Mouse (Mus musculus) layer of hippocampus, adult 8-10 months (tissue): ENCODE measurements around the gene Spef1. TPM values are rescaled to one million over a fixed set of nuclear protein-coding genes. Genes with fewer than 3 reads are reported as not detected.

Experiments used
- DNase-seq, 2 experiments: peaks; one replicate each; pipeline ENCODE4 v3.0.0; 2022; ENCODE audit warnings: low spot score in 2 of 2
- total RNA-seq, 4 experiments: library from RNA; stranded (reverse); gene quantifications; 2 replicates each; pipeline ENCODE4 v1.2.4; 2022

The Spef1 gene
- total RNA-seq, 4 experiments from 2014 or later, result 6.7 to 10.7 (median 8.8) TPM

DNA sequence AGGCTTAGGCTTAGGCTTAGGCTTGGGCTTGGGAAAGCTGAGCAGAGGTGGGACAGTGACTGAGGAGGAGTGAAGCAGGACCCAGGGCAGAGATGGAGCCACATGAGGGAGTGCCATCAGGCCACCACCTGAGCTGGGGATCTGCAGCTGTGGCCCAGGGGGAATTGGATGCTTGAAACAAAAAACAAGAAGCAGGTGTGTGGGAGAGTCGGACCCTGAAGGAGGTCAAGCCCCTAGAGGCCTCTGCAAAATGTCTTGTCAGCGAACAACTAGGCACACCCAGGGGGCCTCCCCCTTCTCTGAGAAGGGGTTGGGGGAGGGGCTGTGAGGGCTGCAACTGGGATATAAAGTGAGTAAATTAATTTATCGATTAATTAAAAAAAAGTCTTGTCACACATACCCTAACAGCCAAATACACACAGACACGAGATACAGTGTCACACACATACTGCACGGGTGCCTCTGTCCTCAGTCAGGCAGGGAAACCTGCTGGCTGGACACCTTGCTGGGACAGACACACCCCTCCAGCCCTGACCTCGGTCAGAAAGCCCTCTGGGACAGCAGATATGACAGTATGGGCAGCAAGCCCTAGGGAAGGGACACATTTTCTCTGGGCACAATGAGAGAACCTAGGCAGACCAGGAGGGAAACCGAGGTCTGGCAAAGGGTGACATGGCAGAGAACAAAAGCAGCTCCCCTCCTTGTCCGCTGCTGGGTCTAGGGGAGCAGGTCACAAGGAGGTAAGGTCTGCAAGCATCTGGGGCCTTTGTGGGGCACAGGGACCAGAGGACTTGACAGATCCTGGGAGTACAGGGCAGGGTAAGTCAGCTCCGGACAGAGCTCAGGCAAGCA is 60.9 kb downstream of the Spef1 start:
- peak in 1 of 2 experiments; percentile 1 for DNase-seq

DNA sequence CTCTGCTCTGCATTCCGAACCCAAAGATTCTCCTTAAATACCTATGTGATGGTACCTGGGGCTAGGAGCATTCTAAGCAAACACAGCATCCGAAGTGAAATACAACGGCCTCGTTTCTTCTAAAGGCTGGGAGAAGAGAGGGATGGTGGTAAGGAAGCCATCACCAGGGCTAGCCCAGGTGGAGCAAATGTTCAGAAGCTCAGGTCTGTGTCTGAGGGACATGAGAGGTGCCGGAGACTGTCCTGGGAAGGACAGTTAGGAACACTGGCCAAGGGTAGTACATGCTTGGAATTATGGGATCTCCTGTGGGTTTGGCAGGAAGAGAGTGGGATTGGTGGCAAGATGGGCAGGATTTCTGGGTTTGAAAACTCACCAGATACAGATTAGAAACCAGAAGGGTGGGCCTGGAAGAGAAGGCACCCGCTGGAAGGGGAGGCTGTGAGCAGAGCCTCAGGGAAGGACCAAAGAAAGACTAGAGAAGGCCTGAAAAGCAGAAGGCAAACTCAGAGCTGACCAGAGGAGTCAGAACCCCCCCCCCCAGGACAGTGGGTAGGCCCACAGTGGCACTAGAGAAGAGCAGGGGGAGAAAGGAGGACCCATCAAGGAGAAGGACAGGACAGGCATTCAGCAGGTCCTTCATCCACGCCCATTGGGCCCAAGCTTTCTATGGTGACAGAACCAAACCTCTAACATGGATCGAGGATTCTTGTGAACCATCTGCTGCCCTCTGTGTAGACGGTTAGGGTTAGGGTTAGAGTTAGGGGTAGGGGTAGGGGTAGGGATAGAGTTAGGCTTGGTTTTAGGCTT is 61.7 kb downstream of the Spef1 start:
- no peak for DNase-seq

DNA sequence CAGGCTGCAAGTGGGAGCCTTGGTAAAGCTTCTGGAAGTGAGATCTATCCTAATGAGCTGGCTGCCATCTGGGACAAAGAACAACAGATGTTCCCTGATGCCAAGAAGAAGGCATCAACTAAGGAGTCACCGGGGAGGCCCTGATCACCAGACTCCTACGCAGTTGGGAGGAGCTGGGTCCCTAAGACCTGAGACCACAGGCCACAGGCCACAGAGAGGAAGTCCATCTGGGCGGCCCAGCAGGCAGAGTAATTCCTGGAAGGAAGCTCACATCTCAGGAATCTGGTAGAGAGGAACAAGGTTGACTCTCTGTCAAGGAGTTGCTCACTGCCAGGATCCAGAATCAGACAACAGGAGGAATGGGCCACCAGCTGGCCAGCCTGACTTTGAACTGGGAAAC is 62.9 kb downstream of the Spef1 start:
- peak in 1 of 2 experiments; percentile 28 for DNase-seq

Other genes with a start within 250 kb of the Spef1 start
- gene Gfra4, start 144.2 kb downstream of the Spef1 start, total RNA-seq, result 10 to 100 TPM; 52.8 to 62.0 (median 58.8) TPM
- gene Adam33, start 123.5 kb downstream of the Spef1 start, total RNA-seq, result 1 to 10 TPM in 2 of 4 experiments, under 1 TPM in 2; 0.62 to 1.4 (median 1.0) TPM
- 1 to 10 TPM in 1 of 4 experiments, under 1 TPM in 3; 0.39 to 1.5 (median 0.75) TPM for gene Siglec1, start 100.5 kb downstream of the Spef1 start, total RNA-seq
- 10 to 100 TPM in 2 of 4 experiments, 1 to 10 TPM in 2; 8.8 to 11.8 (median 9.6) TPM for gene Hspa12b, start 60.0 kb downstream of the Spef1 start, total RNA-seq
- gene Gm11037, start 53.8 kb downstream of the Spef1 start, total RNA-seq, result not detected
- gene 1700037H04Rik, start 27.2 kb downstream of the Spef1 start, total RNA-seq, result 10 to 100 TPM; 53.5 to 59.8 (median 57.2) TPM
- gene Cenpb, start 7.2 kb downstream of the Spef1 start, total RNA-seq, result 10 to 100 TPM; 65.8 to 79.4 (median 73.1) TPM
- 10 to 100 TPM; 21.6 to 31.4 (median 25.4) TPM for gene Cdc25b, start 333 bp downstream of the Spef1 start, total RNA-seq
- 10 to 100 TPM; 20.9 to 24.2 (median 22.8) TPM for gene Ap5s1, start 19.8 kb upstream of the Spef1 start, total RNA-seq
- gene Mavs, start 46.8 kb upstream of the Spef1 start, total RNA-seq, result 1 to 10 TPM; 8.5 to 9.1 (median 8.8) TPM
- 10 to 100 TPM; 43.7 to 61.7 (median 52.4) TPM for gene Pank2, start 75.2 kb upstream of the Spef1 start, total RNA-seq
- gene Rnf24, start 165.6 kb upstream of the Spef1 start, total RNA-seq, result 10 to 100 TPM; 26.5 to 30.2 (median 28.2) TPM